Mouse (Mus musculus): ENCODE measurements around the gene Btnl1. TPM values are rescaled to one million over a fixed set of nuclear protein-coding genes. Genes with fewer than 3 reads are reported as not detected.

Btnl1 gene
- not detected for total RNA-seq (2023)

GRCm38 (mm10) chr17:34376847-34377246, at the start of gene Btnl1:
TSS of gene Btnl1 (plus strand) at chr17:34377132.

GRCm38 (mm10) chr17:34354539-34354938, 22.4 kb upstream of the Btnl1 start, which contains the start of gene Btnl2:
TSS of gene Btnl2 (plus strand) at chr17:34354822.

GRCm38 (mm10) chr17:34398711-34399393, 21.9 kb downstream of the Btnl1 start, which contains the start of gene BC051142:
TSS of gene BC051142 (plus strand) at chr17:34398820.

Other genes with a start within 250 kb of the Btnl1 start
- gene H2-DMb2, start 233.8 kb upstream of the Btnl1 start, total RNA-seq (2023): 10 to 100 TPM; 22.7 to 25.3 TPM
- 10 to 100 TPM; 33.3 to 51.5 TPM for gene H2-DMb1, start 224.1 kb upstream of the Btnl1 start, total RNA-seq (2023)
- 10 to 100 TPM; 47.4 to 56.7 TPM for gene Tap1, start 189.6 kb upstream of the Btnl1 start, total RNA-seq (2023)
- 10 to 100 TPM; 83.3 to 88.3 TPM for gene Psmb9, start 189.4 kb upstream of the Btnl1 start, total RNA-seq (2023)
- 100 to 1,000 TPM in 1 of 2 experiments, 10 to 100 TPM in 1; 89.4 to 111 TPM for gene Psmb8, start 179.4 kb upstream of the Btnl1 start, total RNA-seq (2023)
- gene Tap2, start 173.6 kb upstream of the Btnl1 start, total RNA-seq (2023): 10 to 100 TPM; 79.7 to 84.6 TPM
- 1 to 10 TPM; 1.7 to 1.9 TPM for gene H2-Ob, start 138.2 kb upstream of the Btnl1 start, total RNA-seq (2023)
- 100 to 1,000 TPM in 1 of 2 experiments, 10 to 100 TPM in 1; 96.2 to 115 TPM for gene H2-Ab1, start 119.4 kb upstream of the Btnl1 start, total RNA-seq (2023)
- gene H2-Aa, start 89.3 kb upstream of the Btnl1 start, total RNA-seq (2023): 100 to 1,000 TPM in 1 of 2 experiments, 10 to 100 TPM in 1; 95.4 to 109 TPM
- gene H2-Eb1, start 71.3 kb upstream of the Btnl1 start, total RNA-seq (2023): 10 to 100 TPM; 49.7 to 54.6 TPM
- under 1 TPM in 1 of 2 experiments, not detected in 1; 0.11 TPM for gene H2-Eb2, start 51.5 kb upstream of the Btnl1 start, total RNA-seq (2023)
- gene Btnl2, start 22.3 kb upstream of the Btnl1 start, total RNA-seq (2023): 1 to 10 TPM; 2.2 to 2.3 TPM
- gene BC051142, start 21.7 kb downstream of the Btnl1 start, total RNA-seq (2023): not detected
- not detected for gene Btnl4, start 100.2 kb downstream of the Btnl1 start, total RNA-seq (2023)
- gene Btnl6, start 140.2 kb downstream of the Btnl1 start, total RNA-seq (2023): not detected
- gene Notch4, start 187.1 kb downstream of the Btnl1 start, total RNA-seq (2023): 1 to 10 TPM; 1.0 to 1.5 TPM
- gene Gpsm3, start 212.7 kb downstream of the Btnl1 start, total RNA-seq (2023): 100 to 1,000 TPM; 376 to 393 TPM
- gene Pbx2, start 214.1 kb downstream of the Btnl1 start, total RNA-seq (2023): 10 to 100 TPM; 94.8 to 99.9 TPM
- 1 to 10 TPM; 5.8 to 7.0 TPM for gene Ager, start 220.7 kb downstream of the Btnl1 start, total RNA-seq (2023)
- 10 to 100 TPM; 38.2 to 39.0 TPM for gene Rnf5, start 226.6 kb downstream of the Btnl1 start, total RNA-seq (2023)
- gene Agpat1, start 227.1 kb downstream of the Btnl1 start, total RNA-seq (2023): 10 to 100 TPM; 55.4 to 56.5 TPM
- gene Egfl8, start 238.8 kb downstream of the Btnl1 start, total RNA-seq (2023): 1 to 10 TPM; 5.0 to 5.5 TPM

Measured in neutrophil, adult 83 days (primary cell).